Mouse (Mus musculus): ENCODE measurements around the gene Shc2.

GRCm38 (mm10) chr10:79652789-79653188 is 15.1 kb upstream of the Shc2 start:
- TF ChIP-seq CTCF (conservative IDR thresholded peaks at IDR 0.05; ENCODE audit: insufficient read depth, insufficient read length, low read depth, low read length), result no peak
- no peak for TF ChIP-seq POLR2A (IDR thresholded peaks at IDR 0.05; ENCODE audit: low read depth, low read length)
